Mouse (Mus musculus) gastrocnemius, adult 8-10 months (tissue): ENCODE measurements around the gene Camk2b. TPM values are rescaled to one million over a fixed set of nuclear protein-coding genes. Genes with fewer than 3 reads are reported as not detected.
A peak's percentile ranks its signal among the peaks of the same experiment; 100 is the strongest.

Experiments
- DNase-seq, 2 experiments: peaks; one replicate each; pipeline ENCODE4 v3.0.0; 2022; ENCODE audit warnings: low spot score in 2 of 2
- total RNA-seq, 4 experiments: library from RNA; stranded (reverse); gene quantifications; 2 replicates each; pipeline ENCODE4 v1.2.4; 2022

The Camk2b gene
- total RNA-seq, 4 experiments from 2014 or later, result 146 to 169 (median 160) TPM

DNA sequence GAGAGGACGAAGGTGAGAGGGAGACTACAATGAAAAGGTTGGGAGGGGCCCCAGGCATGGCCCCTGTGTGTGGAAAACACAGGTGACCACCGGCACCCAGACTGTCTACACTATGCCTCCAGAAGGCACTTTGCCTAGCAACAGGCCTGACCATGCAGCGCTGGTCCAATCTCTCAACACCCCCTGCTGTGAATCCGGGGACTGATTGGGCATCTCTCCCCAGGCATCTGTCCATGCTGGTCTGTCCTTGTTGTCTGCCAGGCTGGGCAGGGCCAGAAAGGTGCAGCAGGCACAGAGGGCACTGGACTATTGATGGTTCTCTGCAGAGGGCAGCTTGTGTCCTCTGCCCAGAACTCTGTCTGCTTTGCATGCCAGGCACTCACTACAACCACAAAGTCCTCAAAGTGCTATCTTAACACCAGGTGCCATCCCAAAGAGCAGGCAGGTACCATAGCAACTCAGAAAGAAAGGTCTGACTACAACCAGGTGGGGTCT is 16.0 kb downstream of the Camk2b start:
- DNase-seq, result no peak

DNA sequence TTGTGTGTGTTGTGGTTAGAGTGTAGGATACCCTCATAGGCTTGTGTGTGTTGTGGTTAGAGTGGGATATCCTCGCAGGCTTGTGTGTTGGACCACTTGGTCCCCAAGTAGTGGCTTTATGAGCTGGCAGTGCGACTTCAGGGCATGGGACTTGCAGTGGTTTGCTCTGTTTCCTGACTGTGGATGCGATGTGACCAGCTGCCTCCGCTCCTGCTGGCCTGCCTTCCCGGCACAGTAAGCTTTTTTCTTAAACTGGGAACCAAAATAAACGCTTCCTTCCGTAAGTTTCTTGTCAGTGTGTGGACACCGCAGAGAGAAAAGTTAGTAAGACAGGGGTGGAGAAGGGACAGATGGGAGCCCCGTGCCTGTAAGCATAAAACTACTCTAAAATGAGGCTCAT is 18.0 kb downstream of the Camk2b start:
- DNase-seq, result no peak

DNA sequence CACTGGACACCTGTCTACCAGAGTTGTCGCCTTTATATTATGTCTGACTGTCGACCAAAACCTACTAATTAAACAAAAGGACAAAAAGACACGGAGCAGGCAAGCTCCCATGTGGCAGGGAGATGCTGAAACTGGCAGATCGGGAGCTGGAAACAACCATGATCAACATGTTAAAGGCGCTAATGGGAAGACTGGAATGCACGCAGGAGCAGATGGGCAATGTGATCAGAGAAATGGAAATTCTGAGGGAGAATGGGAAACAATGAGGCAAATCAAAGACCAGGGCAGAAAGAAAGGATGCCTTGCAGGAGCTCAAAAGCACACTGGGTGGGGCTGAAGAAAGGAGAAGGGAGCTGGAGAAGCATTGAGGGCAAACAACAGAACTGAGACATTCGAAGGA is 27.2 kb downstream of the Camk2b start:
- no peak for DNase-seq

DNA sequence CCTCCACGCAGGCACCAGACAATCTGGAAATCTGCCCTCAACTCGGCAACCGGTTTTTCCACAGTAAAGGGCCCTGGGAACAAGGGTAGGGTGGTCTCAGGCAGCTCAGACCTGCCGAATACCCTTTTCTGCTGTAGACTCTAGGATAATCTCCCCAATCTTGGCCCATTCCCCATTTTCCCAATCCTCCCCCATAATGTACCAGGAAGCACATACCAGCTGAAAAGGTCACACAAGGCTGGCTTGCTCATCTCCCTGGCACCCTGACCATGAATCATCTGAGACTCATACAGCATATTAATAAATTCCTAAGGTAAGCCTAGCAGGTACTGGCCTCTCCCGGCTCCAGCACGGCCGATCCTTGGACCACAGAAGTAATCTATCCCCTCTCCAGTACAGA is 28.5 kb downstream of the Camk2b start:
- no peak for DNase-seq

DNA sequence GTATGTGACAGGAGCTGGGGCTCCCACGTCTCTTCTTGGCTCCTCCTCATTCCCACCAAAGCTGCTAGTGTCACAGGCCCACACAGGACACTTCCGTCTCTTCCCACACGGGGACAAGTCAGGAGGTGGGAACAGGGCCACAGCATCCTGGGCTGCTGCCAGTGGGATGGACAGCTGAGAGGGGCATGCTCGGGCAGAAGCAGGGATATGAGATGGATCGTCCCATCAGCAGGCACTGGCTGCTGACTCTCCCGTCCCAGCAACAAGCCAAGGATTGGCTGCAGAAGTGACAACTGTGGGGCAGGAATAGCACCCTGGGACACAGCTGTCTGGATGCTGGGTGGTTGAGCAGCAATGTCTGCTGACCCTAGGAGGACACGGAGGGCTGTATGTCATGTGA is 29.0 kb downstream of the Camk2b start:
- peak; percentile 68 to 79 for DNase-seq

DNA sequence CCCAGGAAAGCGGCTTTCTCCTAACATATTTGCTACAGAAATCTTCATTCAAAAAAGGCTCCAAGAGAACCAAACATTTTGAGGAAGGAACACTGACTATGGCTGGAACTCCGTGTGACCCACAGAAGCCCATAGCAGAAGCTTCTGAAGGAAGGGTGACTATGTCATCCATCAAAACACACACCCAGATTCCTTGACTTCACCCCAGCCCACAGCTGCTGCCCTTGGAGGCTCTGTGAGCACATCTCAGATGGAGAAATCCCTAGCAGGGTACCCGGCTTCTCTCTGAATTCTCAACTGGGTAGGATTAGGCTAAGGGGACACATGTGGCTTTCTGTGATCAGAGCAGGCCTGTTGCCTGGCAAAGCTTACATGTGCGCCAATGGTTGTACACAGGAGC is 29.7 kb downstream of the Camk2b start:
- DNase-seq, result no peak

DNA sequence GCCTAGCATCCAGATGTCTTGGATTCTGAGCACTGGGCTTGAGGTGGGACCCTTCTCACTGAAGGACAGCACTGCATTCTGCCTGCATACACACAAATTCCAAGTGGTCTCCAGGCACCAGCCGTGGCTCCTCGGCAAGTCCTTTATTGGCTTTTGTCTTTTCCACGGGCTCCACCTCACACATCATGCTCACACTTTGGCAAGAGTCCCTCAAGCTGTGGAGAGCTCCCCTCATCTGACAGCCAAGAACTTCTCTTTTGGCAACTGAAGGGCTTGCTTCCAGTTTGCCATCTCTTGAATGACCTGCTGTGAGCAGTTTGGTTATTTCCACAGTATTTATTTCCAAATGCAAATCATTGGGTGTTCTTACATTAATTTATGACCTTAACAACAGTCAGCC is 30.6 kb downstream of the Camk2b start:
- no peak for DNase-seq

DNA sequence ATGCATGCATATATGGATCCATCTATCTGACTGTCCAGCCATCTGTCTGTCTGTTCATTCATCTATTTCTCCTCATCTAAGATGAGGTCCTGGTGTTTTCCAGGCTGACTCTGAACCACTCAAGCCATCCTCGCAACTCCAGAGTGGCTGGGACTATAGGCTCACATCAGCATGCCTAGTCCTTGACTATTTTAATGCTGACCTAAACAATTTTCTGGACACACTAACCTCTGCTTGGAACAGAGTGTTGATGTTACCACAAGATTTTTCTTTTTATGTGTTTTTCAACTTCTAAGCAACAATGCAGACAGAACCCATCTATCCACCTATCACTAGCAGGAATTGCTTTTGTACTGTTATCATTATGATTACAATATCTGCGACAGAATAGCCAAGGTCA is 31.4 kb downstream of the Camk2b start:
- no peak for DNase-seq

DNA sequence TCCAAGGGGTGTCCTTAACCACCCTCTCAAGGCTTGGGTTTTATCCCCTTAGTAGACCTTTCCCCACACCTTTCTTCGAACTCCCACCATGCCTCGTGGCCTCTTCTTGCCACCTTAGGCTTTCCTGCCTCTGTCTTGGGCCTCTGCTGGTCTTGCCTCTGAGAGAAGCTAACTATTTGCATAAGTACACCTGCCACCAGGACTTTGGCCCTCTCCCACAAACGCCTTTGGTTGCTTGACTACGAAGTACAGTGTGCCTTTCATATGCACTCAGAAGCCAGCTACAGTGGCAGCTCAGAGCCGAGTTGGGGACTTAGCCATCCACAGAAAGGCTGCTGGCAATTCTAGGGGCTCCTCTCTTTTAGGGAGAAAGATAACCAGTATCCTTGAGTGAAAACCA is 32.4 kb downstream of the Camk2b start:
- no peak for DNase-seq

DNA sequence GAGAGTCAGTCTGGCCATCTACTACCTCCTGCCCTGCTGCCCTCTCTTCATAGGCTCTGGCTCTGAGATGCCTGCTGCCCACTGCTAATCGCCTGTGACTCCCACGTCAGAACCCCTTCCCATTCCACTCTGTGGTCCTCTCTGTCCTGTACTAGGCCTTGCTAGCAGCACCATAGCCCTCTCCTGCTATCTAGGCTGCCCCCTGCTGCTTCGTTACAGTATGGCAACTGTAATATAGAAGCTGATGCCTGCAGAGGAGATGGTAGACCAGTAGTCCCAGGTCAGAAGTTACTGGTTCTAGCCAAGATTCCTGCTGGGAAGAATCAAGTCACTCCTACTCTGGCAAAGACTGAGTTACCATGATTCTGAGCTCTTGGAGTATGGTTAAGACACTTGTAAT is 33.0 kb downstream of the Camk2b start:
- DNase-seq, result no peak

DNA sequence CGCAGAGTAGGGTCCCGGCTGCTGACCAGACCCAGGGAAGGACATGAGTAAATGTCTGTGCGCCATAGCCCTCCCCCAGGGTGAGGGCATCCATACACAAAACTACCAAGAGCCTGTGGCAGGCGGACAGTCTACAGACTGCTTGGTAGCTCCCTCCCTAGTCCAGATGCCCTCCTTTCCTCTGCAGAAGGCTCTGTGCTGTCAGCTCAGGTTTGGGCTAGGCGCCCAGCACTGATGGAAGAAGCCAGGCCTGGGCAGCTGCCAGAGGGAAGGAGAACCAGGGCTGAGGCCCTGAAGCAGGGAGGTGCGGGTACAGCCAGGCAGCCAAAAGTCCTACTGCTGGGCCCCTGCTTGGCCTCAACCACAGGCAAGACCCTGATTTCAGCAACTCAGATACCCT is 35.5 kb downstream of the Camk2b start:
- DNase-seq, result peak; percentile 76 to 83

DNA sequence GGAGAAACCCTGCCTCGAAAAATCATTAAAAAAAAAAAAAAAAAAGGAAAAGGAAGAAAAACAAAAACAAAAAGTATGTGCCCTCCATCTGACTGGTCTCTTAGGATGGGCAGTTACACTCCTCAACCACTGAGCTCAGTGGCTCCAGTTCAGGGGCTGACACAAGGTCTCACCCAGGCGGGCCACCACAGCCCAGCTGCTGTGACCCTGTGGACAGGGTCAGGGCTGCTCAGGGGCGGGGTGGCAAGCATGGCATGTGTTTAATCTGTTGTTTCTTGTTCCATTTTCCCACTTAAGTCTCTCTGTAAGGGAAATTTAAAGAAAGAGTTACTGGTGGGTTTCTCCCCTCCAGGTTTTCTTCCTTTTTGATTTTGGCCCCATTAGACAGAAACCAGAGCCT is 36.4 kb downstream of the Camk2b start:
- no peak for DNase-seq

DNA sequence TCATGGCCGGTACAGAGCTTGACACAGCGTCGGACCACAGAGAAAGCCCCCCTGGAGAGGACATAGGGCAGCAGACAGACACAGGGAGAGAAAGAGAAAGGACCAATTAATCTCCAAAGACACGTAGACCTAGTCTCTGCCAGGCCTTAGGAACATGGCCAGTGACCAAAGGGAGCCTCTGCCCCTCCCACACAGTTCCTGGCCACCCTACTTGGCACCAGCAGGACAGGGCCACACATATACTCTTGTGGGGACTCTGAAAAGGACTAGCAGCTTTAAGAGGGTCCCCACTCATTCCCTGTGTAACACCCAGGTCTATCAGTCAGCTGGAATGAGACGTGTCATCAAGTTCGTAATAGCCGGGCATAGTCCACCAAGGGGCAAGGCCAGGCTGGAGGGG is 37.3 kb downstream of the Camk2b start:
- DNase-seq, result no peak

DNA sequence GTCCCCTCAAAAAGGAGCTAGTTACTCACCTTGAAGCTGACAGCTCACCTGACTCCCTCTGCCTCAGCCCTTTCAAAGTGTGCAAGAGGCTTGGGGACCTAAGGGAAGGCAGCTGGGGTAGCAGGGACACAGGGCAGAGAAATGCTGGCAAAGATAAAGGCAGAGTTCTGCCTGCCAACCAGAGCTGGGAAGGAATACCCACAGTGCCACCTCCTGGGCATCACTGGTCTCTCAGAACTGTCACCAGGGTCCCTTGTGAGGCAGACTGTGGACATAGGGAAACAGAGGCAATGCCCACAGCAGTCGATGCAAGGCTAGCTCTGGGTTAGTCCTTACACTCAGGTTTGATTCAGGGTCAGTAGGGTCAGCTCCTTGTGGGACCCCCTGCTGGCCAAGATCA is 39.8 kb downstream of the Camk2b start:
- DNase-seq, result peak in 1 of 2 experiments; percentile 55

DNA sequence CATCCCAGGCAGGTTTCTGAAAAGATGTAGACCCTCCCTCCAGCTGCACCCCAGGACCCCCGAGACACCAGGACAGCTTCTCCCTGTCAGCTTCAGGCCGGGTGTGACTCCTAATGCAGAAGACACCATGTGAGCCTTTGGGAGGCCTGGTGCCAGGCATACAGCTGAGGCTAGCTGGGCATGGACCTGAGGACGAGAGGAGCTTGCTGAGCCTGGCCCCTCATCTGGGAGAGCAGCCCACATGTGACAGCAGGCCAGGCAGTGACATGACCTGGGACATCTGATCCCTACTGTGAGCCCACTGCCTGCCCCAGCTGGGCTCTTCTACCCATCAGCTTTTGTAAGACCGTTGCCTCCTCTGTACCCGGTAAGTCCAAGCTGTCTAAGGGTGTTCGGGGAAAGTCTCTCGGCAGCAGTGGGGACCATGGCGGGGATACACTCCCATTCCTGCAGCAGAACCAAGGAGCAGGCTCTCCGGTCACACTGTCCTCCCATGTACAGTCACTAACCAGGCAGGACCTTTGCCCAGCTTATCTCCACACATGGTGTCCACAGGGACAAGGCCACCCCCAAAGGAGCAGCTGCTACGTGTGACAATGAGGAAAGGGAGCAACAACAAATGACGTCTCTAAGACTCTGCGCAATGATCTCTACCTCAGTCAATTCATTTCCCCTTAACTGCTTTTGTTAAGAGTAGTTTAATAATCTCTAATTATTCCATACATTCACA is 41.1 kb downstream of the Camk2b start:
- peak; percentile 33 to 66 for DNase-seq

DNA sequence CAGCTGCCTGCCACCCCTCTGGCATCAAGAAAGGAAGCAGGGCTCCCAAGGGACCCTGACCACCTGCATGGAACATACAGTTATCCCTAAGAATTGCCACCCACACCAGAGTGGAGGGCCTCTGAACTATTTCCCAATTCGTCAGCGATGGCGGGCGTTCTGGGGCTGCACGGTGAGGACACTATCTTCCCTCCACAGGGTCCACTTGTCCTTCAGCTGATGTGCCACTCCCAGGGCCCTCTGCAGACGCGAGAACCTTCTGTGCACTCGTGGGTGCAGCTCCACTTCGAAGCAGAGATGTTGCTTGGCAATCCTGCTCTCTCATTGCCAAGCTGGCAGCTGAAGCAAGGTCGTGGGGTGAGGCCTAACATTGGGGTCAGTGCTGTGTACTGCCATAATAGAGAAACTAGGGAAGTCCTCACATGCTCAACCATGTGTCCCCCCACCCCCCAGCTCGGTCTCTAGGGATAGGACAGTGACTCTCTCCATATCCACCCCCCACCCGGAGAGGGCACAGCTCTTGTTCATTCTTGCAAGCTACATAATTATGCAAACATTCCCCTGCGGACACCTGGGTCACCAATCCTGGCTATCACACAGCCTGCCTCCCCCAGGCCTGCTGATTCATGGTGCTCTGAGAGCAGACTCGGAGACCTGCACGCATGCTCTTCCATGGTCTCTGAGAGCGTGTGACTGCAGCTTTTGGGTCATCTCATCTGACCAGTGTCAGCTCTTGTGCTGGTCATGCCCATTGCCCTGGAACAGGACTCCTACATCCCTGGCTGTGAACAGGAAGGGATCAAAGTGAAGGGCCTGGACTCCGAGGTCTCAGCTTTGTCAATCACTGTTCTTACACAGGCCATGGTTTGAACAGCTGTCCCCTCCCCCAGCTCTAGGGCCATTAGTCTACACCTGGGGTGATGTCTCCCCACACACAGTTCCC is 45.0 kb downstream of the Camk2b start:
- DNase-seq, result no peak

DNA sequence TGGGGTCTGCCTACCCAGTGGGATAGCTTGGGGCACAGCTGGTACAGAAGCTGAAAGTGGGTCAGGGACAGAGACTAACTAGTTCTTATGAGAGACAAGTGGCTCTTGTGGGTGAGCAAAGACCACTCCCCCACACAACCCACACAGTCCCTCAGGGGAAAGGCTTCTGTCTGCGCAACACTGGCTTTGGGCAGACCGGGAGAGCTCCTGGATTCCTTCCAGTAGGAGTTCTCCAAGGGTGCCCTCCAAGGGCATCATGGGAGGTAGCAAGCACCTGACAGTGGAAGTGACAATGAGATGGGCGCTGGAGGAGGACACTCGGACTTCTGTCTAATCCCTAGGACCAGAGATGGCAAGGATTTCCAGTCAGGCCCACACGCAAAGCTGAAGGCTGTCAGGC is 45.8 kb downstream of the Camk2b start:
- DNase-seq, result no peak

DNA sequence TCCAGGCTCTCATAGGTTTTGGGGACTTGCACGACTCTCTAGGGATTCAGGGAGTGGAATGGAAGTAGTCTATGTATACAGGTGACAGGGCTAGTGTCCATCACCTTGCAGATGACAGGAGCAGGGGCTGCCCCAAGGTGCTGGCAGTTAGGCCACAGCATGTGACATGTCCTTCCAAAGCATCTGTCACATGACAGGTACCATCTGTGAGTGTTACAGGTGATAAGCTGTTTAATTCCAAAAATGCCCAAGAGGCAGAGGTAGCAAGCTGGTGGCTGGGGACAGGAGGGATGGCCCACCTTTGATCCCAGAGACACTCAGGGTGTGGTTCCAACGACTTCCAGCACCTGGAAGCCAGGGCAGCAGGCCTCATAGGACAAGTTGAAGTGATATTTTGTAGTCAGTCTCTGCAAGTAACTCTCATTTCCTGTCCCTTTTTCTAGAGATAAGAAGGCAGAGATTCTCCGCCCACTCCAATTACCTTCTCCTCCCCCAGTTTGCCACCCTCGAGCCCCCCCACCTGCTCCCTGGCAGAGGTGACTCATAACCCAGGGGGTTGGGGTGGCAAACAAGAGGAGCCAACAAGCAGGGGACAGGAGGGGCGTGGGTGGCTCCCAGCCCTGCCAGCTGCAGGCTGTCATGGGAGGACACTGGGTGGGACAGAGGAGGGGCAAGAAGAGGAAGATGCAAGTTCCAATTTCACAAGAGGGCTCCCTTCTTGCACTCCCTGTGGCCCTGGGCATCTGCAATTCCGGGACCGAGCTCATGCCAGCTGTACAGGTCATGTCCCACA is 47.7 kb downstream of the Camk2b start:
- DNase-seq, result no peak

DNA sequence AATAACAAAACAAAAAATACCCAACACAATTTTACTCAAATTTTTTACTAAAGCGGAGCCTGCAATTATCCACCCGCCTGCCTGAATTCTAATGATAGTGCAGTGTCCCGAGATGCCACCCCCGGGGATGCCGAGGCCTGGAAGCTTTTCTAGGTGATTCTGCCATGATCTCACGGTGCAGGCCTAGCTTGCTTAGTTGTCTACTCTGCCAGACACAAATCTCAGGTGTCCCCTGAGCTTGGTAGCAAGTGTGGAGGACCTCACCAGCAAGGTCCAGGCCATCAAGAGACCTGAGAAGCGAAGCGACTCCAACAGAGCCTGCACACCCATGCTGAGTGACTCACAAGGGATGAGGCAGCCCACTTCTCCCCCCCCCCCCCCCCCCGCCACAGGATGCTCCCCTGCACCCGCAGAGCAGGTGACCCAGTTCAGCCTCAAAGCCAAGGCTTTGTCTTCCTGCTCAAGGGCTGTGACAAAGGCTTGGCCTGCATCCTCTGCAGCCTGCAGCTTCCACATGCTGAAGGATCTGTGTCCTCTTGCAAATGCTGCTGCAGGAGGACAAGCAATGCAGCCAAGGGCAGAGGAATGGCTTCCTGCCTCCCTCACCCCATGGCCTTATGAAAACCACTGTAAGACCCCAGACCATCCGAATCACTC is 48.5 kb downstream of the Camk2b start:
- no peak for DNase-seq

DNA sequence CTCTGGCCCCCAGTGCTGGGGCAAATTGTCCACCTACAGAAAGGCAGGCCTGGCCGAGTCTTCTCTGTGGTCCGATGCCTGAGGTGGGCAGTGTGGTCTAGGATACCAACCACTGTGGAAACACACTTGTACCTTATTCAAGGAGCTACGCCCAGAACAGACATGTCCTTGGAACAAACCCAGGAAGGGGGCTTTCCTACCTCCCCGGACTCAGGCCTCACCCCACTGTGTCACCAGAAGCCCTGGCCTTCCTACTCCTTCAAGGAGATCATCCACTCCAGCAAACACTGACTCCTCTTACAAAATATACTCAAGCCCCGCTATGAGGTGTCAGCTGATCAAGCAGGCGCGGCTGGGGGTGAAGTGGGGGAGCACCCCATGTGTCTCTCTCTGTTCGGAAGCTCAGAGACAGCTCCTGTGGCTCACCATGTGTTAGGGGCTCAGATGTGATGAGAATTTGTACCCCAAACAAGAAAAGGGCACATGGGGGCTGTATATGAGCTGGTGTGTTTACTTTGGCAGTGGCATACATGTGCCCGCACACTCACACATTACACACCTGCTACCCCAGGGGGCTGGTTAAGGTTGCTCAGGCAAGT is 49.3 kb downstream of the Camk2b start:
- DNase-seq, result no peak

DNA sequence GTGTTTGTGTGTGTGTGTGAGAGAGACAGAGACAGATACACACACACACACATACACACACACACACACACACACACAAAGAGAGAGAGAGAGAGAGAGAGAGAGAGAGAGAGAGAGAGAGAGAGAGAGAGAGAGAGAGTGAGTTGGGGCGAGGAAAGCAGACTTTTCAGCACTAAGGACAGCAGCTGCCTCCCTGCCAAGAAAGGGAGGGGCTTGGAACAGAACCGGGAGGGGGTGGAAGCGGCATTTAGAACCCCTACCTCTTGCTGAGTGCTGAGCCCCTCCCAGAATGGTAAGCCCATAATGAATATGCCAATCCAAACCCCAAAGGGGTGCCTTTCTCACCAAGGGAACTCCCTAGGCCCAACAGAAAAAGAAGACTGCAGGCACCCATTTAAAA is 49.8 kb downstream of the Camk2b start:
- no peak for DNase-seq
